Mouse (Mus musculus) fat pad, adult 2 months (tissue): ENCODE measurements around the gene Grip1.

Experiments
- DNase-seq: peaks from one replicate; pipeline ENCODE4 v3.0.0-alpha.2; 2011; ENCODE audit warnings: low read depth, low spot score; ENCODE audit errors: extremely low read depth

The Grip1 gene

GRCm38 (mm10) chr10:119457121-119457520 is 3.5 kb downstream of the Grip1 start:
- no peak for DNase-seq

DNA sequence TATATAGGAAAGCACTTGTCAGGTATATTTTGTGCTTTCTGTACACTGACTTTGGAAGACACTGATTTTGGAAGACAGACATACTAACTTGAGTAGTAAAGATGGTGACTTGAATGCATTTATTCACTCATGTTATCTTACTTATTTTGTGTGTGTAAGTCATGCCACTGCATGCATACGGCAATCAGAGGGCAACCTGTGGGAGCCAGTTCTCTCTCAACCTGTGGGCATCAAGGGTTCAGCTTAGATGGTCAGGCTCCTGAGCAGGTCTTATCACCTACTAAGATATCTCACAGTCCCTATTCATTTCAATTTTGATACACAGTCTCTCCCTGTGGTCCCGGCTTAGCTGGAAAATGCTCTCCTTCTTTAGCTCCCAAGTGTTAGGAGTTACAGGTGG is 5.4 kb downstream of the Grip1 start:
- no peak for DNase-seq

DNA sequence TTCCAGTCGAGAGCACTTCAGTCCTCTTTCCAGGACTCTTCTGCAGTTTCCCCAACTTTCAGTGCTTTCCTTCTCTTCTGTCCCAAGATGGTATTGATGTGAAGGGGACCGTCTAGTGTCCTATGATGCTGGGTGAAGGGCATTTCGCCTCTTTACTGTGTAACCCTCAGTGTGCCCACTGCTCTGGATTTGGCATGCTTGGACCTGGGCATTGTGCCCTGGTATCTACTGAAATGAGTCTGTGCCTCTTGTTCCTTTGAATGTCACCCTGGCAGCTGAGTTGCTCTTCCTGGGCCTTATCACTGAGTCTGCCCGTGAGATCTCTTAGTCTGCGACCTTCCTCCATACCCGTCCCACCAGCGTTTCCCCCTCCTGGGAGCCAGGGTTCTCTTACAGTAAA is 9.7 kb downstream of the Grip1 start:
- DNase-seq, result no peak

DNA sequence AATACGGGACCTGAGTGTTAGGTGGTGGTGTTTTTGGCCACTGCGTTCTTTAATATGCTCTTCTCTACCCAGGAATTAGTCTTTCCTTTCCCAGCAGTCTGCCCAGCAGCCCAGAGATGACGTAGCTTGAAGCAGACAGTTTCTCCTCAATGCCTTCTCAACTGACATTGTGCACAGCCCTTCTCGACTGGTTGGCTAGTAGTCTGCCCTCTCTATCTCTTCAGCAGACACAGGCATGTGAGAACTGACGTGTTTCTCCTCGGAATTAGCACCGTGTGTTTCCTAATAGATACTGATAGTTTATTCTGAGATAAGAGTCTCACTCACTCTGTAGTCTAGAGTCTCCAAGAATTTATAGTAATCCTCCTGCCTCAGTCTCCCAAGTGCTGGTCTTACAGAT is 10.2 kb downstream of the Grip1 start:
- no peak for DNase-seq

- no peak for DNase-seq
Measured at GRCm38 (mm10) chr10:119467976-119468375, 14.3 kb downstream of the Grip1 start.

GRCm38 (mm10) chr10:119470096-119470495 is 16.5 kb downstream of the Grip1 start:
- DNase-seq, result no peak

DNA sequence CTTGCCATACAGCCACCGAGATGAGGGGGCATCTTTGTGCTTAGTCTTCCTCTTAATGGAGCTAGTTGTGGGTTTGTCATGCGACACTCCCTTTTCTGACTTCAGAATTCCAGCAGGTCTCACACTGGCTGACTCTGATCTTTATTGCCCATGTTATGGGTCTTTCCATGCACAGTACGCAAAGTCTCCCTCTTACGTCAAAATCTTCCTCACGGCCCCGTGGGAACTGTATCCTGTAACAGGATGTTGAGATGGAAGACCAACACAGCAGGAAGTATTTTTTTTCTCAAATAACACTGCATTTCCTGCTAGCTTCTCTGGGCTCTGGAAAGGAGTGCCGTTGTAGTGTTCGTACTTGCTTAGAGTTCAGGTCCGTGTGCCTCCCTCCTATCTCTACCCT is 21.5 kb downstream of the Grip1 start:
- DNase-seq, result no peak

DNA sequence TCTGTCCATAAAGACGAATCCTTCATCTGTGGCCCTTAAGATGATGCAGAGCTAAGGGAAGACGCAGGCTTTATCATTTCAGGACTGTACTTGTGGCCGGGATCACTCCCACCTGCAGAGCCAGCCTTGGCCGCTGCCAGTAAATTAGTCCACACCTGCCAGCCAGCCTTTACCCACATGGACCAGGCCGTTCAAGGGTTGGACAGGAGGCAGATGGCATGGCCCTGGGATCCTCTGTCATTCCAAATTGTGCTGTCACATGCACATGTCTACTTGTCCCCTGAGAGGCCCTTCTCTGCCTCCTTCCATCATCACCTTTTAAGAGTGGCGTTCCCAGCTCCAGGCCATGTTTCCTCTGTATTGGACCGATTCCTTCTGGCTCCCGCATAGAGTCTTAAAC is 24.0 kb downstream of the Grip1 start:
- DNase-seq, result no peak

GRCm38 (mm10) chr10:119483068-119483705 is 29.6 kb downstream of the Grip1 start:
- no peak for DNase-seq

- DNase-seq, result no peak
Measured at GRCm38 (mm10) chr10:119483766-119484165, 30.1 kb downstream of the Grip1 start.

DNA sequence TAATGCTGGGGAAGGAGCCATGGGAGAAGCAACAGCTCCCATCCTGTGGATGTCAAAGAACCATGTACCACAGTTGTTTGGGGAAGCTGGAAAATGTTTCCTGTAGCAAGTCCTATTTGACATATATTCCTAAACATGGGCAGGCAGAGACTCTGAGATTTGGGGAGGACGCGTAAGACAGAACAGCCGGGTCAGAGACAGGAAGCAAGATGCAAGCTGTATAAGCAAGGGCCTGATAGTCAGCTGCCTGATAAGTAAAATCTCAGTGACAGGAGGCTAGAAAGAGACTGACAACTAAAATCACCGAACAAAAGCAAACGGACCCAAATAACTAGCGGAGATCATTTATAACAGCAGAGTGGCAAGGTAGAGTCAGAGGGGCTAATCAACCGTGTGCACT is 33.3 kb downstream of the Grip1 start:
- no peak for DNase-seq

DNA sequence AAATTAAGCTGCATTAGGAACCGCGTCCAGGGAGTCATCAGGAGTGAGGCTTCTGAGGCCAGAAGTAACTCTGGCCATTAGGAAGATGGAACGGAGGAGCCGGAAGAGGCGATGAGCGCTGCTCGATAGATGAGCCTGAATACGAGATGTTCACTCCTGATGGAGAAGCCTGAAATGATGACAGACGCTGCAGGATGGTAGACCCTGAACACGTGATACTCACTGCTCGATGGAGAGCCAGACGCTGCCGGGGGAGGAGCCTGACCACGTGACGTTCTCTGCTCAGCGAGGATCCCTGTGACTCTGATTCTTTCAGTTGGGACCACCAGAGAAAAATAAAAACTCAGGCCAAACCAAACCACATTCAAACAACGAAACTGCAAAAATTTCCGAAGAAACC is 37.2 kb downstream of the Grip1 start:
- no peak for DNase-seq

GRCm38 (mm10) chr10:119495317-119495716 is 41.7 kb downstream of the Grip1 start:
- no peak for DNase-seq

- no peak for DNase-seq
Measured at GRCm38 (mm10) chr10:119496221-119496620, 42.6 kb downstream of the Grip1 start.

DNA sequence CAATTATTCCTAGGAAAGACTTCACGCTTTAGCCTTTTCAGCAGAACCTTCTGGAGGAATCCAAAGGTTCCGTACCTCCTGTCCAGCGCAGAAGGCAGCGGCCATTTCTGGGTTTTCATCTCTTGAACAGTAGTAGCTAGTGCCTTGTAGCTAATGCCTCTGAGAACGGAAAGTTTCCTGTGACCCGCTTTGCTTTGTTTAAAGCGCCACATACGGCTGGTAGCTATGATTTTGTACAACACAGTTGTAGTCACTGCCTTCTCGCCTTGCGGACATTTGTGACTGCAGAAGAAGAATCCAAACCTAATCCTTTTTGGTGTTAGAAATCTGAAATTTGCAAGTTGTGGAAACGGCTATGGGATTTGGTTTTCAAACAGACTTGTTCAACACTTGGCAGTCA is 68.1 kb downstream of the Grip1 start:
- DNase-seq, result no peak

DNA sequence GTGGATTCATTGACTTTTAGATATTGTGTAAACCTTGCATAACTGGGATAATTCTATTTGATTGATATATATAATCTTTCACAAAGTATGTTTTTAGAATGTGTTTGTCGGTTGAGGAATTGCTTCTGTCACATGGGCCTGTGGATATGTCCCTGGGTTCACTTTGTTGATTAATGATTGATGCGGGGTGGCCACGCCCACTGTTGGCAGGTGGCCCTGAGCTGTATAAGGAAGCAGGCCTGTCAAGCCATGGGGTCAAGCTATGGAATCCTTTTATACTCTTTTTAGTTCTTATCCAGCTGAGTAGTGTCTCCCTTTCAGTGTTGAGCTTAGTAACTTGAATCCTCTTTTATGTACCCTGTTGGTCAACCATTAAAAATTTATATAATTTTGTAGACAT is 72.1 kb downstream of the Grip1 start:
- no peak for DNase-seq

- no peak for DNase-seq
Measured at GRCm38 (mm10) chr10:119534852-119535251, 81.2 kb downstream of the Grip1 start.

- DNase-seq, result no peak
Measured at GRCm38 (mm10) chr10:119541655-119542054, 88.0 kb downstream of the Grip1 start.

DNA sequence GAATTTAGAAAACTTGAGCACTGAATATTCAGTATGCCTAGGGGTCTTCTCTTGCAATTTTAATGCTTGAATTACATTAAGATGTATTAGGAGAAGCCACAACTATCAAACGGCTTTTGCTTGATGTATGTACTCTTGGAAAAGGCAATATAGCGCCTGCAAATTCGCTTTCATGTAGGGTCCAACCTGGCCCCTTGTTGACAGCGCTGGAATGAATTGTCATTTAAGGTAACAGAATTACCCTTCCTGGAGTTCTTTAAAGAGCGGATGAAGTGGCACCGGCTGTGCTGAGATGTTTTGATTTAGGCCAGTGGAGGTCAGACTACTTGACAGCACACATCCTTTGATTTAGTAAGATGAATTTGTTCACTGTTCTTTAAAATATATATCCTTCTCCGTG is 90.1 kb downstream of the Grip1 start:
- no peak for DNase-seq

DNA sequence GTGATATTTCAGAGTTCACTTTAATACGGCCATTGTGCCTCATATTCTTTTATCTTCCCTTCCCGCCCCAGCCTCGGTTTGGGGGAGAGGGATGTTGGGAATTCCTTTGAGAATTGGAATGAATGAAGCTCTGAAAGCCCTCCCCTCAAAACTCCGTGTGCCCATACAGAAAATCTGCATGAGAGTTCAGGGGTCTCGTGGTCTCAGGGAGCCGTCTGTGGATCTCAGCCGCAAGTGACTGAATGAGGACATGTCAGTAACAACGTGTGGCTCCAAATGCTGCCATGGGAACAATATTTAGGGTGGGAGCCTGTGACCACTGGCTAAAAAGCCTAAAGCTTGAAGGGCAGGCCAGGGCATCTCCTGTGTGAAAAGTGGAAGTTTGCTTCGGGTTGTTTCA is 91.1 kb downstream of the Grip1 start:
- DNase-seq, result no peak

GRCm38 (mm10) chr10:119547875-119548274 is 94.2 kb downstream of the Grip1 start:
- DNase-seq, result no peak

DNA sequence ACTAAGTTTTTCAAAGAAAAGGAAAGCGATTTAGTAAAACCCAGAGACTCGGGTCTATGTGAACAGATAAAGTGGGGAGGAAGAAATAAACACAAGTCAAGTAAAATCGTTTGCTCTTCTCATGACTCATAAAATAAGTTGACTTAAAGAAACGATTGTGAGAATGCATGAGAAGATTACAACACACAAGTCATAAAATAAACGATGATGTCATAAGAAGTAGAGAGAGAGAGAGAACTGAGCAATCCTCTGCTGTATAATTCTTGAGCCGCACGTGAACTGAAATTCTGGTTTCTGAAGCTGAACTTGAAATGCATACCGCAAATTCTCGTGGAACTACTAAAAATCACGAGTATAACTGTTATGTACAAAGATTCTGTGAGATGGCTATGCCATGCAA is 95.1 kb downstream of the Grip1 start:
- no peak for DNase-seq

DNA sequence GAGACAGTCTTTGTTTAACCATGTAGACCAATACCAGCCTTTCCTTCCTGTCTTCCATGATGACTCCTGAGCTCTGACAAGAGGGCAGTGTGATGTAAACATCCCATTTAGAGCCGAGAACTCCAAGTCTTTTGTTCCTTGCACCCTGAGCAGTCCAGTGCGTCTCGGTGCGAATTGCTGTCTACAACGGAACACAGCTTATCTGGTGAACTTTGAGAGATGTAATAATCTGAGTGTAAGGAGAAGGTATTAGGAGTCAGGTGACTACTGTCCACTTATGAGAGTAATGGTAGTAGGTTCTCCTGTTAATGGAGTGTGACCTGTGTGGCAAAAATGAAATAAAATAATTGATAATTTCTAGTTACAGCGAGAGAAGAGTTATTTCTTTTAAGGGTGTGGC is 97.0 kb downstream of the Grip1 start:
- DNase-seq, result no peak

GRCm38 (mm10) chr10:119556346-119556745 is 102.7 kb downstream of the Grip1 start:
- no peak for DNase-seq
